Mouse (Mus musculus) layer of hippocampus, postnatal 14 days (tissue): Measurements from ENCODE around the gene Cyp1a1. TPM values are rescaled to one million over a fixed set of nuclear protein-coding genes. Genes with fewer than 3 reads are reported as not detected.
"Not testable (repeated sequence)": the region's sequence is repeated elsewhere in the genome, so short reads cannot be mapped to it uniquely, and the experiment has no call there.

Source experiments
- DNase-seq, 2 experiments: peaks; one replicate each; pipeline ENCODE4 v3.0.0; 2021 to 2022; ENCODE audit warnings: low spot score in 2 of 2, mixed read lengths in 1 of 2
- total RNA-seq, 2 experiments: library from RNA; stranded (reverse); gene quantifications; 2 replicates each; pipeline ENCODE4 v1.2.3; 2021

Cyp1a1 gene
- total RNA-seq, 2 experiments from 2014 or later = 0.14 to 0.28 TPM

DNA sequence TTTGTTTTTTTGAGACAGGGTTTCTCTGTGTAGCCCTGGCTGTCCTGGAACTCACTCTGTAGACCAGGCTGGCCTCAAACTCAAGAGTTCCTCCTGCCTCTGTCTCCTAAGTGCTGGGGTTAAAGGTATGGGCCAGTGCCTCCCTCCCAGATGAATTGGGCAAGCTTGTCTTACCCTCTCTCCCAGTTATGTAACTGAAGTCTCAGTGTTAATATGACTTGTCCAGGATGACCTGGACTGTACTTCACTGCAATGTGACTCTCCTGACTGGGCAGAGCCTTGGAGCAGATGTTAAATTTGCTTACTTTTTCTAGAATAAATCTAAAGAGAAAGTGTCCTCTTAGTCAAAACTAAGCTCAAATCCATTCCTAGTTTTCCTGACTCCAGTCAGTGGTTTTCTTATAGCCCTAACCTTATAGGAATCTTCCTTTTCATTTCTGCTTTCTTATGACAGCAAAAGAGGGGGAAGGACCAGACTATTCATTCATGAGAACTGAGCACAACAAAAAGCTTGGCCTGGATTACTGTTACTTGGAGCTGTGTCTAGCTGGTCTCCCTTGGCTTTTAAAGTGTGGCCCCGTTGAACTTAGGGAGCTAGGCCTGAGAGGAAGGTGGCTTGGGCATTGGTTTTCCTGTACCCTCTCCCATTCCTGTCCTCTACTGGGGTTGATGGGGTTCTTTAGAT, 10.9 kb downstream of the Cyp1a1 start:
- peak in 1 of 2 experiments; percentile 29 for DNase-seq

DNA sequence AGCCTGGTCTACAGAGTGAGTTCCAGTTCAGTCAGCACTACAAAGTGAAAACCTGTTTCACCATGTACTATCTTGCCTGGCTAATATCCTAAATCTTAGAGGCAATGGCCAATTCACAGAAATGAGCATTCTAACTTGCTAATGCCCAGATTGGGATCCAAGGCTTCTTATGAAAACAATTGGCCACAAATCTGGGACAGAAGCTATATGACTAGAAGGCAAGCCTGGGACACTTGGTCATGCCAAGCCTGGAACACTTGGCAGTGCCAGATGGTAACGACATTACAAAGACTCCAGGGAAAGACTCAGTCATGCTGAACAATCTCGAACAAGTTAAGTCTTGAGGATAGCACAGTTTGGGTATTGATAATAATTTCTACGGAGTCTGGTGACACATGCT, 18.8 kb downstream of the Cyp1a1 start:
- DNase-seq = no peak

DNA sequence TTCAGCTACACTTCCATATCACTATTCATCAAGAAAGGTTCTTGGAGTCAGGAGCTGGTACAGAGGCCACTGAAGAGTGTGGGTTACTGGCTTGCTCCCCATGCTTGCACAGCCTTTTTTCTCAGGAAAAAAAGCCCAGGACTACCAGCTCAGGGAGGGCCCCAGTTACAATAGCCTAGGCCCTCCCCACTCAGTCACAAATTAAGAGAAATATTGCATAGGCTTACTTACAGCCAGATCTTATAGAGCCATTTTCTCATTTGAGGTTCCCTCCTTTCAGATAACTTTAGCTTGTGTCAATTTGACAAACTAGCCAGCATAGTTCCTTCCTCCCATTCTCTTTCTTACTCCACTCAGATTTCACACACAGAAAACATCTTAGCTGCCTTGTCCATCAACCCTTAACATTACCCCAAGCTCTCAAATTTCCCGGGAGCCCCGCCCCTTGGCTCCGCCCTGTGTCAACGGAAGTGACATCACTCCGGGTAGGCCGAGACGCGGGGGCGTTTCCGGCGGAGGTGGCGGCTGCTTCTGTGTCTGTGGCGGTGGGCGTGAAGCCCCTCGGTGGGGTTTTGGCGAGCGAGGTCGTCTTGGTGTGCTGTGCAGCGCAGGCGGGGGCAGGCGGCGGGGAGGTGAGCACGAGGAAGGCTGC, 20.5 kb downstream of the Cyp1a1 start, which contains the start of gene Edc3:
Gene Edc3 (plus strand): TSS at position 473 of the 652 bp plus-strand sequence.
- peak; percentile 79 to 86 for DNase-seq

DNA sequence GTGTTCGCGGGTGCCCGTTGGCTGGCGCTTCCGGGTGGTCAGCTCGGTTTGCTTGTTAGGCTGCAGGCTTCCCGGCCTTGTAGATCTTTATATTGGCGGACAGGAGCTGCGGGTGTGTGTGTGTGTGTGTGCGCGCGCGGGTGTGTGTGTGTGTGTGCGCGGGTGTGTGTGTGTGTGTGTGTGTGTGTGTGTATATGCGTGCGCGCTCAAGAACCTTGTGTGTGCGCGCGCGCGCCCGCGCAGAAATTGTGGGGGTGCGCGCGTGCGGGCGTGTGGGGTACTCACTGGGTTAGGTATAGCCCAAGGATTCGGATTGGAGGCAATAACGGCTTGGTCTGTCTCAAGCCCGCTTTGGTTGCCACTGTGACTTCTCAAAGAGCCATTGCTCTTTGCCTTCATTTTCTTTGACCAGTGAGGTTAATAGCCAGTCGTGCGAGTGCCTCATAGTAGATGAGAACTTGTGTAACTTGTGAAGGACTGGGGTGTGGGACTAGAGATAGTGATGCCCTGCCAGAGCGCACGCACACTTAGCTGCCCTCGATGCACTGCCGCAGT, 21.1 kb downstream of the Cyp1a1 start:
- peak; percentile 34 to 44 for DNase-seq

DNA sequence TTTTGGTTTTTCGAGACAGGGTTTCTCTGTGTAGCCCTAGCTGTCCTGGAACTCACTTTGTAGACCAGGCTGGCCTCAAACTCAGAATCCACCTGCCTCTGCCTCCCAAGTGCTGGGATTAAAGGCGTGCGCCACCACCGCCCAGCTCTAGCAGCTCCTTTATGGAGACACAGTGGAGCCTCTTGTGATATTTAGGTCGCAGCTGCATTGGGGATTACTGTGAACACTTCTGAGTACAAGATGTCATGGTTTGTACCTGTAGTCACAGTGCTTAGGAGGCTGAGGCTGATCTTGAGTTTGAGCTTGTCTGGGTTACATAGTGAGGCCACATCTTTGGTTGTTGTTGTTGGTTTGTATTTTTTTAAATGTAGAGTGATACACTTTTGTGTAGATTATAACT, 22.5 kb downstream of the Cyp1a1 start:
- not testable (repeated sequence) for DNase-seq

DNA sequence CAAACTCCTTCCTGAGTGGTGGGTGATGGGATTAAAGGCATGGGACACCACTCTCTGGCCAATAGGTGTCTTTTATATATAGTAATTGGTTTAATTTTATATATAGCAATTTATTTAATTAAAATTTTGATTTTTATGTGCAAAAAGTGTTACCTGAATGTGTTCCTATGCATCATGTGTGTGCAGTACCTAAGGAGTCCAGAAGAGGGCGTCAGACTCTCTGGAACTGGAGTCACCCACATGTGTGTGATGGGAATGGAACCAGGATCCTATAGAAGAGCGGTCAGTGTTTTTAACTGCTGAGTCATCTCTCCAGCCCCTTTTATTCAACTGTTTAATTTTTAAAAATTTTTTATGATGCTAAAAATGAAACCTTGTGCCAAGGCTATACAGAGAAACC, 24.5 kb downstream of the Cyp1a1 start:
- DNase-seq = no peak

DNA sequence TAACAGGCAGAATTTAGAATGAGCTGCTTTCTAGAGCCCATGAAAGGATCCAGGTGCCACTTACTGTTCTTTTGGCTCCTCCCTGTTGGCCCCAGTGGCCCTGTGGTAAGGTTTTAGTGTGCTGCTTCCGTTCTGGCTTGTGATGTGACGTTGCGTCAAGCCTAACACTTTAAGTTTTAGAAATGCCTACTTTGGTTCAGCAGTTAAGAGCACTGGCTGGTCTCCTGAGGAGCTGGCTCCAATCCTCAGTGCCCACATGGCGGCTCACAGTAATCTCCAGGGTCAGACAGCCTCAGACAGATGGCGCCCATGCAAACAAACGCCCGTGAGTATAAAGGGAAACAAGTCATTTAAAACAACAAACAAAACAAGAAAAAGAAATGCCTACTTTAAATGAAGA, 30.7 kb downstream of the Cyp1a1 start:
- peak in 1 of 2 experiments; percentile 33 for DNase-seq

DNA sequence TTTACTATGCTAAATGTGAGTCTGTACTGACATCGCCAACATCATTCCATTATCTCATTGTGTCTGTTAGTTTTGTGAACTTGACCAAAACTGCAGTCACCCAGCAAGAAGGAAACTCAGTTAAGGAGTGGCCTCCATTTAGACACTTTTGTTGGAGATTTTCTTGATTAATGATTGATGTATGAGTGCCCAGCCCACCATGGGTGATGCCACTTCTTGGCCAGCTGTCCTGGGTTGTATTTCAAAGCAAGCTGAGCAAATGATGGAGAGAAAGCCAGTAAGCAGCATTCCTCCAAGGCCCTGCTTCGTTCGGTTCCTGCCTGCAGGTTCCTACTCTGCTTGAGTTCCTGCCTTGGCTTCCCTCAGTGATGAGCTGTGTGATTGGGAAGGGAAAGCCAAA, 33.0 kb downstream of the Cyp1a1 start:
- DNase-seq = no peak

DNA sequence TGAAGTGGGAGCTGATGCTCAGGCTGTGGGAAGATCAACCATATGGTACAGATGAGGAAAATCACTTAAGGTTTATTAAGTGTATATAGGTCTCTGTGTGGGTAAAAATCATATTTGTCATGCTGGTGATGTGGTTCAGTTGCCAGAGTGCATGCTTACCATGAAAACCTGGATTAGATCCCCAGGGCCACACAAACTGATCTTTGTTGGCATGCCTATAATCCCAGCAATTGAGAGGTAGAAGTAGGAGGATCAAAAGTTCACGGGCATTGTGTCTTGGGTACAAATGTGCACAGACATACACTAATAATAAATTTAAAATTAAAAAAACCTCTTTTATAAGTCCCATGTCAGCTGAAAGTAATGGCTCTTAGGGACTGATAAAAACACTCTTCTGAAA, 34.6 kb downstream of the Cyp1a1 start:
- no peak for DNase-seq

DNA sequence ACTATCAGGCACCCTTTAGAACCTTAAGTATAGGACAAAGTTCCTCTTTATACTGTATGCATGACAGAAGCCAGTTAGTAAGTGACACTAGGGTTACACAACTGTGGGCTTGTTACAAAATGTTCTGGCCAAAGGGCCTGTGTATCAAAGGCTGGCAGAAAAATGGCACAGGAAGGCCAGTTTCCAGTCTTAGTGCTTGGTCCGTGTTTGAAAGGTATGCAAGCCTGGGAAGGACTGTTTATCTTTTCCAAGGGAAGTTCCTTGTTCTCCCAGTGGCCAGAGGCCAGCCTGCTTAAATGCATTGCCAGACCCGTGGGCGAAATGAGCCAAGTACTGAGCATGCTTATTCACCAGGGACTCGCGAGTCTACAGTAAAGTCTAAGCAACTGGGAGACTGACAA, 35.6 kb downstream of the Cyp1a1 start:
- DNase-seq = peak; percentile 46 to 87

DNA sequence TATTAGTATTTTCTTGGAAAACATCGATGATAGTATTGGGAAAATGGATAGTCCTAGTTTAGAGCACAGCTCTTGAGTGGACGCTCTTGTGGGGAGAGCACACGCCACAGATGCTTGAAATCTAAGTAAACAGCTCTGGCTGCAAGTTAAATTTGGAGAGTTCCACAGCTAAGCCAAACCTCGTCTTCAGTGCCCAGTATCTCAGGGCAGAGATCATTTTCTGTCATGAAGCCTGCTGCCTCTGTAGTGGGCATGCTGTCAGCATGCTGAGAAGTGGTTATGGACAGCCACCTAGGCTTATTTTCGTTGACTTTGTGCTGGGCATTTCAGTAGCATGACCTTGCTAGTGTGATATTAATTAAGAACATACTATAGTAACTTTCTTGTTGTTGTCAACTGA, 36.1 kb downstream of the Cyp1a1 start:
- no peak for DNase-seq

DNA sequence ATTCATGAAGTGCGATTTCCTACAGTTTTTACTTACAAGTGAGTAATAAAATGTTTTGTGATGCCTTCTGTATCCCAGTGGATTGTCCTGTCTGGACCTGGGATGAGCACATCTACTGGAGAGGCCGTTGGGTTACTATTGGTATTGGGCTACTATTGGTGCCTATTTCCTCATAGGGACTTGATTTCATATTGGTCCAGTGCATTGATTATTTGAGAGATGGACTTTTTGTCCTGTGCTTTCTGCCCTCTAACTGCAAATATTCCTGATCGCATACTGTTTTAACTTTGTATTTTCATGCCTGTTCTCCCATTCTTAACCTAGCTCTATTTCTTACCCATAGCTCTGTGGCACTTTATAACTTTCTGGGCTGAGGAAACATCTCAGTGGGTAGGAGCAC, 37.0 kb downstream of the Cyp1a1 start:
- no peak for DNase-seq

DNA sequence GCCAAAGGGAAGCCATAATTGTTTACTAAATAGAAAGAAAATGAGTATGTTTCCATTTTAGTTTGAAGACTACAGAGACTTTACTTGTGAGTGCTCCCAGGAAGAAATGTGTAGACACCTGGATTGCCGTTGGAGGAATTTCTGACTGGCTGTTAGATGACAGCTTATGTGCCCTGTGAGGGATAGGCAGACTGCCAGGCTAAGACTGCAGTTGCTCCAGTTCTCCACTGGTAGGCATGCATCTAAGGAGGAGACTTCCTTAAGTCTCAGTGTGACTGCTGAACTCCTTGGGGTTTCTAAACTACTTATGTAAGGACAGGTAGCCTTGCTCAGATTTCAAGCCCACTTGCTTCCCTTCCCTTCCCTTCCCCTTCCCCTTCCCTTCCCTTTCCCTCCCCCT, 40.6 kb downstream of the Cyp1a1 start:
- no peak for DNase-seq

DNA sequence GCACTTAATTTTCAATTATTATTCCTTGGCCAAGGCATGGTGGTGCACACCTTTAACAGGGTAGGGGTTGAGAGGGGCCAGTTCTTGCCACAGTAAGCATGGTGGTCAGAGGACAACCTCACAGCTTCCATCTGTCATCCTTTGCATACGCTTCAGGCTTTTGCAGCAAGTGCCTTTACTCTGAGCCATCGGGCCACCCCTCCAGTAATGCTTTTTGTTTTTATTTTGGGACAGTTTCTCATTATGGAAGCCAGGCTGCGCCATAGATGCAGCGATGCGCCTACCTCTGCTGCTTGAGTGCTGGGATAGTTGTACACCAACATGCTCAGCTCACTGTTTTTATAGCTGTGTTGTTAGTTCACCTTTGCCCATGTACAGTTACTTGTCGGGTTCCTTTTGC, 45.9 kb downstream of the Cyp1a1 start:
- no peak for DNase-seq

DNA sequence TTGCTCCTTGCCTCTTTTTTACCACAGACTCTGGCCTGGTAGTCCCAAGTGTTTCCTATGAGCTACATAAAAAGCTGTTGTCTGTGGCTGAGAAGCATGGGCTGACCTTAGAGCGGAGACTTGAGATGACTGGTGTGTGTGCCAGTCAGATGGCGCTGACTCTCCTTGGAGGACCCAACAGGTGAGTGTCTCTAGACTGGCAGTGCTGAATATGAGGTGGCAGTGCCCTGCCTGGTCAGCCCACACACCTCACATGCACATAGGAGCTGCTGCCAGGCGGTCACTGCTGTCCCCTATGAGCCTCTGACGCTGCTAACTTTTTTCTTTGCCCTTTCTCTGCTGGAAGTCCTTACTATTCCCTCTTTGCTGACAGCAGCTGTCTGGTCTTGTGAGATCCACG, 52.1 kb downstream of the Cyp1a1 start:
- no peak for DNase-seq

DNA sequence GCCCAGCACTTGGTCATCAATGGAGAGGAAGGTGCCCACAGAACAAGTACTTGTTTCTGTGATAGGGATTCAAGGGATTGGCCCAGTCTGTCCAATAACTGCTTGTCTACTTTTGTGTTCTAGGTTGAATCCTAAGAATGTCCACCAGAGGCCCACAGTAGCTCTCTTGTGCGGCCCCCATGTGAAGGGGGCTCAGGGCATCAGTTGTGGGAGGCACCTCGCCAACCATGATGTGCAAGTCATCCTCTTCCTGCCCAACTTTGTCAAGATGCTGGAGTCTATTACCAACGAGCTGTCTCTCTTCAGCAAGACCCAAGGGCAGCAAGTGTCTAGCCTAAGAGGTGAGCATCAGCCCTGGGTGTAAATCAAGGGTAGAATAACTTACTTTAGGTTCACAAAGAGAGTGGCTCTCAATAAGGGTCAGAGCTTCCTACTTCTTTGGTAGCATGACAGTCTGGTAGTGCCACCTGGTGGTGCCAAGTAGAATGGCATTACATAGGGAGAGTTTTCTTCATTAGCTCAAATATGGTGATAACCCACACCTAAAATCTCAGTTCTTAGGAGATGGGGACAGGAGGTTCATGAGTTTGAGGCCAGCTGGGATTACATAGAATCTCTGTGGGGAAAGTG, 56.8 kb downstream of the Cyp1a1 start:
- DNase-seq = peak in 1 of 2 experiments; percentile 71

DNA sequence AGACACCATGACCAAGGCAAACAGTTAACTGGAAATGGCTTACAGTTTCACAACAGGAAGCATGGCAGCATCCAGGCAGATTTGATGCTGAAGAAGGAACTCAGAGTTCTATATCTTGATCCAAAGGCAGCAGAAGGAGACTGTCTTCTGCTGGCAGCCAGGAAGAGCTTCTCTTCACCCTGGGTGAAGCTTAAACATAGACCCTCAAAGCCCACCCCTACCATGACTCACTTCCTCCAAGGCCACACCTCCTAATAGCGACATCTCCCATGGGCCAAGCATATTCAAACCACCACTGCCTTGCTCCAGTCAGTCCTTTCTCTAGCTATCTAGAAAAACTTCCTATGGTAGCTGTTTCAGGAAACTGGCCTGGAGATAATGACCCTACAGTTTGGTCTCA, 59.3 kb downstream of the Cyp1a1 start:
- no peak for DNase-seq

DNA sequence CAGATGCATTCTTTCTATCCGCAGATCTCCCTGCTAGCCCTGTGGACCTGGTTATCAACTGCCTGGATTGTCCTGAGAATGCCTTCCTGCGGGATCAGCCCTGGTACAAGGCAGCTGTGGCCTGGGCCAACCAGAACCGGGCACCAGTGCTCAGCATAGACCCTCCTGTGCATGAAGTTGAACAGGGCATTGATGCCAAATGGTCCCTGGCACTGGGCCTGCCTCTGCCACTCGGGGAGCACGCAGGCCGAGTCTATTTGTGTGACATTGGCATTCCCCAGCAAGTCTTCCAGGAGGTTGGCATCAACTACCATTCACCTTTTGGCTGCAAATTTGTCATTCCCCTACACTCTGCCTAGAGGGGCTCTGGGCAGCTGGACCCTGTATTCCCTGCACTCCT, 60.4 kb downstream of the Cyp1a1 start:
- DNase-seq = no peak

DNA sequence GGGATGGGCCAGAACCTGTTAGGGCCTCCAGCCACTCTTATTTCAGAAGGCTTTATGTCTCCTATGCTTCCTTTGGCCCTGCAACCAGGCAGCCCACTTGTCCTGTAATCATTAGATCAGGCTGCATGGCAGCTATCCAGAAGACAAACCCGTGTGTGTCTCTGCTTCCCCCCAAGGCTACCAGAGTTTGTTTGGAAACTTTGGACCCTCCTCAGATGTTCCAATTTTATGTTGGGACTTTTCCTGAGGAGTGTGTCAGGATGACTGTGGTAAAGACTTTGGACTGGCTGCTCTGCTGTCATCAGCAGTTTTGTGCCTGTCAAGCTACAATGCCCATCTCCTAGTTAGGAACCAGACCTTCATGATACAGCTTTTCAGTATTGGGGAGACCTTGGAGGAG, 61.1 kb downstream of the Cyp1a1 start:
- DNase-seq = no peak

DNA sequence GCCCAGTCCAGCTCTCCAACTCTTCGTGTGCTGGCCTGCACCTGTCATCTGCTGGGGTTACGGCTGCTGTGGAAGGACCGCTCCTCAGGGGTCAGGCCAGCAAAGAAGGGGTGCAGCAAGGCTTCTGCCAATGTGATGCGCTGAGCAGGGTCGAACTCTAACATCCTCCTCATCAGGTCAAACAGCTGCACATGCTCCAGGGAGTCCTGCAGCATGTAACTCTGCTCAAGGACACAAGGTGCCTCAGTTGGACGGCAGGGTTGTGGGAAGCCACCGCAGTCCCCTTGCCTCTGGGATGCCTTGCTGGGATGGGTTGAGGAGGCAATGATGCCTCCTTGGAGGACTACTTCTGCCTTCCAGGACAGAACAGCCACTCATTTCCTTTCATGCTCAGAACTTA, 63.2 kb downstream of the Cyp1a1 start:
- DNase-seq = no peak
